Mouse (Mus musculus) limb, embryonic 11.5 days (tissue): ENCODE results near the gene Rpl6. TPM values are rescaled to one million over a fixed set of nuclear protein-coding genes. Genes with fewer than 3 reads are reported as not detected.
A peak's percentile ranks its signal among the peaks of the same experiment; 100 is the strongest.
"Not testable (repeated sequence)": the region's sequence is repeated elsewhere in the genome, so short reads cannot be mapped to it uniquely, and the experiment has no call there.

ENCODE experiments used
- ATAC-seq: fragments of 200-750 bp; cut with Nextera tagmentation; 2 replicates; pipeline ENCODE4 v1.8.0; 2017; ENCODE audit warnings: low read depth; ENCODE audit not compliant: insufficient number of reproducible peaks, low FRiP score, low TSS enrichment
- DNase-seq: peaks from one replicate; pipeline ENCODE4 v3.0.0-alpha.2; 2015; ENCODE audit warnings: low spot score
- H3K27ac ChIP-seq: fragments of 300-500 bp; sonication (generic); replicated peaks from 2 replicates; pipeline ENCODE4 v1.5.1; 2014; ENCODE audit warnings: low read depth, mild to moderate bottlenecking, low read length
- H3K27me3 ChIP-seq: fragments of 300-500 bp; sonication (generic); 2 replicates; pipeline ENCODE4 v1.6.1; 2014; ENCODE audit warnings: mild to moderate bottlenecking, low read length, mixed read lengths; ENCODE audit not compliant: control insufficient read depth, insufficient read depth
- H3K36me3 ChIP-seq: fragments of 300-500 bp; sonication (generic); 2 replicates; pipeline ENCODE4 v1.6.1; 2014; ENCODE audit warnings: mild to moderate bottlenecking, low read length, moderate library complexity, mixed read lengths; ENCODE audit not compliant: control insufficient read depth, insufficient read depth
- H3K4me1 ChIP-seq: fragments of 300-500 bp; sonication (generic); 2 replicates; pipeline ENCODE4 v1.6.1; 2014; ENCODE audit warnings: low read length, mixed read lengths; ENCODE audit not compliant: control insufficient read depth, insufficient read depth
- H3K4me2 ChIP-seq: fragments of 300-500 bp; sonication (generic); 2 replicates; pipeline ENCODE4 v1.6.1; 2014; ENCODE audit warnings: low read depth, mild to moderate bottlenecking, moderate library complexity; ENCODE audit not compliant: severe bottlenecking
- H3K4me3 ChIP-seq: fragments of 300-500 bp; sonication (generic); 2 replicates; pipeline ENCODE4 v1.5.1; 2014; ENCODE audit warnings: low read depth, low read length
- H3K9ac ChIP-seq: fragments of 300-500 bp; sonication (generic); 2 replicates; pipeline ENCODE4 v1.6.1; 2014; ENCODE audit warnings: mild to moderate bottlenecking, low read length
- H3K9me3 ChIP-seq: fragments of 300-500 bp; sonication (generic); 2 replicates; pipeline ENCODE4 v1.6.1; 2016; ENCODE audit warnings: low read length; ENCODE audit not compliant: control insufficient read depth
- WGBS: fragments of 180-500 bp; shearing (Covaris S2); extraction: QIAGEN DNeasy Blood & Tissue Kit; methylation state at CpG from one replicate; pipeline ENCODE4 v1.1.7; 2014; 5-methylcytosine and 5-hydroxymethylcytosine counted together
- polyA plus RNA-seq: library from polyadenylated mRNA; unstranded; fragments of >200 nt; fragmentation: Nextera tagmentation; extraction: Ambion mirVana; gene quantifications from 2 replicates; pipeline ENCODE4 v1.2.1, GENCODE M21; 2014

Gene Rpl6
- polyA plus RNA-seq, 1 experiment from 2014 or later, result 821 TPM

DNA sequence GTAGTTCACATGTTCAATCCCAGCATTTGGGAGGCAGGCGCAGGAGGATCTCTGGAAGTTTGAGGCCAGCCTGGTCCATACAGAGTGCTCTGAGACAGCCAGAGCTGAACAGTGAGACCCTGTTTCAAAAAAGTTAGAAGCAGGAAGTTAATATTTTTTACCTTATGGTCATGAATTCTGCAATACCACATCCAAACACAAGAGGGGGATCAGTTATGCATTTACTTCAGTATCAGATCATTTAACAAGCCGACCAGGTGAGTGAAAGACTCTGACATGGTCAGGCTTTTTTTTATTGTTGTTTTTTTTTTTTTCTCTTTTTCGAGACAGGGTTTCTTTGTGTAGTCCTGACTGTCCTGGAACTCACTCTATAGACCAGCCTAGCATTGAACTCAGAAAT is 2.5 kb upstream of the Rpl6 start:
- Histone ChIP-seq H3K4me1 (peaks cover 5% of the 10 kb centered on the region; the same call in 1 of the 2 replicates), H3K4me2 (no peak overlapping the region), H3K36me3 (peaks cover 8% of the 10 kb centered on the region), H3K27ac (no peak overlapping the region), H3K9me3 (no peaks in the 10 kb centered on the region), H3K4me3 (no peak overlapping the region), H3K9ac (no peak overlapping the region), H3K27me3 (no peaks in the 10 kb centered on the region)
- DNase-seq (no peak), ATAC-seq (no peak)
- 53% methylated on average over 3 of the region's 3 CpGs for WGBS

DNA sequence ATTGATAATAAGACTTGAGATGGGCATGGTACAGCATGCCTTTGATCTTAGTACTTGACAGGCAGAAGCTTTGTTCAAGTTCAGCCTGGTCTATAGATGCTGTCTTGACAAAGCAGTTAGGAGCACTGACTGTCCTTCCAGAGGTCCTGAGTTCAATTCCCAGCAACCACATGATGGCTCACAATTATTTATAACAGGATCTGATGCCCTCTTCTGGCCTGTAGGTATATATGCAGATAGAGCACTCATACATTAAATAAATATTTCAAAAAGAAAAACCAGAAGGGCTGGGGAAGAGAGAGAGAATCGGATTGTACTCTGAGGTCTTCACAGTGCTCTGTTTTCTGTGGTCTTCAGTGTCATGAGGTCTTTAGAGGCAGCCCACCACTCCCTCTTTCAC is 1.8 kb upstream of the Rpl6 start:
- Histone ChIP-seq H3K4me3 (no peak overlapping the region), H3K4me1 (peaks cover 5% of the 10 kb centered on the region; the same call in 1 of the 2 replicates), H3K9me3 (no peaks in the 10 kb centered on the region), H3K4me2 (no peak overlapping the region), H3K36me3 (peaks cover 12% of the 10 kb centered on the region), H3K27me3 (no peaks in the 10 kb centered on the region), H3K27ac (no peak overlapping the region), H3K9ac (no peak overlapping the region)
- 88% methylated on average over 1 of the region's 1 CpGs for WGBS
- ATAC-seq (no peak), DNase-seq (no peak)

DNA sequence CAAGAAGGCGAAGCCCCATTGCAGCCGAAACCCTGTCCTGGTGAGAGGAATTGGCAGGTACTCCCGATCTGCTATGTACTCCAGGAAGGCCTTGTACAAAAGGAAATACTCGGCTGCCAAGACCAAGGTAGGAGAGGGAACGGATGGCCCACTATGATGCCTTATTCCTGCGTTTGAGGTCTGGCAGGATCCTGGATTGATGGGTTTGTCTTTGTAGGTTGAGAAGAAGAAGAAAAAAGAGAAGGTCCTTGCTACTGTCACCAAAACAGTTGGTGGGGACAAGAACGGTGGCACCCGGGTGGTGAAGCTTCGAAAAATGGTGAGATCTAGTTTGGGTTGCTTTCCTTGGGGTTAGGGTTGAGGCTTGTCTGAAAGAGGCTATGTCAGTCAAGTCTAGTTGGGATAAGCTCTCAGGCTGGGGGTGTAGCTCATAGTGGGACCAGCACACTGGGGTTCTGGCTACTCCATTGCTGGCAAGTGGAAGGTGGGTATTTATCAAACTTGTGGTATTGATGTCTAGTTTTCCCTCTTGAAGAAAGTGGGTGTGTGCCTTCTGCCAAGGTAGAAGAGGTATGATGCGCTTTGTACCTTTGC is 1.4 kb downstream of the Rpl6 start:
- Histone ChIP-seq H3K4me3 (peak overlapping the region; percentile 91), H3K4me2 (peak overlapping the region; percentile 50), H3K36me3 (peaks cover 31% of the 10 kb centered on the region), H3K9ac (peak overlapping the region; percentile 99)
- not testable (repeated sequence) for H3K27ac ChIP-seq, H3K9me3 ChIP-seq, ATAC-seq, H3K4me1 ChIP-seq, DNase-seq, H3K27me3 ChIP-seq
- 76% methylated on average over 8 of the region's 10 CpGs for WGBS

DNA sequence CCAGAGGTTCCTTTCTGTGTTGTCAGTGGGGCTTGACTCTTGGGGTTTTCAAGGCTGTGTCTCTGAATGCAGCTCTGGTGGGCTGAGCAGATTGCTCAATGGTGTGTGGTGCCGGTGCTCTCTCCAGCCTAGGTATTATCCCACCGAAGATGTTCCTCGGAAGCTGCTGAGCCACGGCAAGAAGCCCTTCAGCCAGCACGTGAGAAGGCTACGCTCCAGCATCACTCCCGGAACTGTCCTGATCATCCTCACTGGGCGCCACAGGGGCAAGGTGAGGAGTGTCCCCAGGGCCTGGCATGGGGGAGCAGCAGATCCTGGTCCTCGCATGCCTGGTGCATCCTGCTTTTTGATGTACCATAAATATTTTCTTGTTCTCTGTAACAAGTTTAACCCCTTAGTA is 2.3 kb downstream of the Rpl6 start:
- peaks cover 35% of the 10 kb centered on the region for H3K36me3 ChIP-seq
- H3K4me2 ChIP-seq, result no peak overlapping the region; the same call in 1 of the 2 replicates
- H3K4me3 ChIP-seq, result no peak overlapping the region
- H3K9me3 ChIP-seq, result no peaks in the 10 kb centered on the region
- no peaks in the 10 kb centered on the region for H3K27me3 ChIP-seq
- H3K4me1 ChIP-seq, result peaks cover 5% of the 10 kb centered on the region; the same call in 1 of the 2 replicates
- 85% methylated on average over 9 of the region's 9 CpGs for whole genome bisulfite sequencing
- no peak overlapping the region for H3K9ac ChIP-seq
- DNase-seq (no peak), ATAC-seq (no peak)
- H3K27ac ChIP-seq, result no peak overlapping the region

DNA sequence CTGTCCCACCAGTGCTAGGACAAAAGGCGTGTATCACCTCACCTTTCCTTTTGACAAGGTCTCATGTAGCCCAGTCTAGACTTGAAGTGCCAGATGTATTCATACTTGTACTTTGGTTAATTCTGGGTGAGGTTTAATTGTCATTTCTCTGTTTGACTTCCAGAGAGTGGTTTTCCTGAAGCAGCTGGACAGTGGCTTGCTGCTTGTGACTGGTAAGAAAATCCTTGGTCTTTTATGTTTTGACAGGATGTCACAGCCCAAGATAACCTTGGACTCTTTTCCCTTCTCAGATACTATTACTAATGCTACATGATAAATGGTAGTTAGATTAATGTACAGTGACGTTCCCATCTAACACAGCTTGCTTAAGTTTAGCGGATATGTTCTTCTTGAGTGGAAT is 2.7 kb downstream of the Rpl6 start:
- DNase-seq (no peak), ATAC-seq (no peak)
- Histone ChIP-seq H3K27ac (no peak overlapping the region), H3K9me3 (no peaks in the 10 kb centered on the region), H3K4me2 (no peak overlapping the region), H3K4me1 (peaks cover 5% of the 10 kb centered on the region; the same call in 1 of the 2 replicates), H3K4me3 (no peak overlapping the region), H3K27me3 (no peaks in the 10 kb centered on the region), H3K36me3 (peaks cover 38% of the 10 kb centered on the region), H3K9ac (no peak overlapping the region)
- 87% methylated on average over 3 of the region's 3 CpGs for WGBS

DNA sequence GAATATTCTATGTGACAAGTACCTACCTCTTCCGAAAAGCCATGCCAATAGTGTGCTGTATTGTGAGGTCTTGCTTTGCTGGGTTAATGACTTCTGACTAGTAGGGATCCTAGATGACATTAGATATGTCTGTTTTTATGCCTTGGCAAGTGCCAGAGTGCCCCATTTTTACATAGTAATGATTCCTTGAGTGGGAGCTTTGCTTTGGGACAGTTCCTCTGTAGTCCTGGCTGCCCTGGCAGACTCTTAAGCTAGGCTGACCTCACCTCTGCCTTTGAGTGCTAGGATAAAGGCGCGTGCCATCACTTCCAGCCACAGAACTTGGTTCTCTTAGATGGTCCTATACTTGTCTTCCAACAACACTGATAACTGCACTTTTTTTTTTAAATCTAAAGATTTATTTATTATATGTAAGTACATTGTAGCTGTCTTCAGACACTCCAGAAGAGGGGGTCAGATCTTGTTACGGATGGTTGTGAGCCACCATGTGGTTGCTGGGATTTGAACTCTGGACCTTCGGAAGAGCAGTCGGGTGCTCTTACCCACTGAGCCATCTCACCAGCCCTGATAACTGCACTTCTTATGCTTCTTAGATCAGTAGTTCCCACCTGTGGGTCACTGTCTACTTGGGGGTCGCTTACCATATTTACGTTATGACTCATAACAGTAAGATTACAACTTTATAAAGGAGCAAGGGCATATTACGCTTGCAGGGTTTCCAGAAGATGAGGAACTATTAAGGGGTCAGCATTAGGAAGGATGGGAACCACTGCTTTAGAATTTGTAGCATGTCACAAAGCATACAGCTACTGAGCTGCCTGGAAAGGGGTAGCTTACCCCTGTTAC is 5.7 kb downstream of the Rpl6 start:
- ATAC-seq (no peak), DNase-seq (no peak)
- 95% methylated on average over 9 of the region's 9 CpGs for WGBS
- Histone ChIP-seq H3K36me3 (peaks cover 39% of the 10 kb centered on the region), H3K4me2 (no peak overlapping the region), H3K27me3 (no peaks in the 10 kb centered on the region), H3K4me1 (peaks cover 5% of the 10 kb centered on the region; the same call in 1 of the 2 replicates), H3K9ac (no peak overlapping the region), H3K9me3 (no peaks in the 10 kb centered on the region), H3K27ac (no peak overlapping the region), H3K4me3 (no peak overlapping the region)

DNA sequence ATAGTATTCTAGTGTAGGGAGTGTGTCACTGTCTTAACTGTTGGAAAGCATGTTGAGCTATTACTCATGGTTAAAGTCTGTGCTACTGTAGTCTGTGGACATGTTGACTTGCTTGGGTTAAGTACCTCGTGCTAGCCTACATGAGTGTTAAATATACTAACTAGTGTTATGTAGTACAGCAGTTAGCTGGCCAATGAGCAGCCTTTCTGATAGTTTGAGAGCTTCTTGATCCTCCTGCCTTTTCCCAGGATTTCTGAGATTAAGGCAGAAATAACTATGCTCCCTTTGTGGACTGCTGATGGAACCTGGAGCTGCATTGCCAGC is 6.3 kb downstream of the Rpl6 start:
- Histone ChIP-seq H3K9ac (no peak overlapping the region), H3K4me2 (no peak overlapping the region), H3K9me3 (no peaks in the 10 kb centered on the region), H3K36me3 (peaks cover 39% of the 10 kb centered on the region), H3K27ac (no peak overlapping the region), H3K4me3 (no peak overlapping the region), H3K27me3 (no peaks in the 10 kb centered on the region), H3K4me1 (peaks cover 5% of the 10 kb centered on the region; the same call in 1 of the 2 replicates)
- ATAC-seq, result no peak
- 100% methylated on average over 1 of the region's 1 CpGs for WGBS
- DNase-seq, result no peak

DNA sequence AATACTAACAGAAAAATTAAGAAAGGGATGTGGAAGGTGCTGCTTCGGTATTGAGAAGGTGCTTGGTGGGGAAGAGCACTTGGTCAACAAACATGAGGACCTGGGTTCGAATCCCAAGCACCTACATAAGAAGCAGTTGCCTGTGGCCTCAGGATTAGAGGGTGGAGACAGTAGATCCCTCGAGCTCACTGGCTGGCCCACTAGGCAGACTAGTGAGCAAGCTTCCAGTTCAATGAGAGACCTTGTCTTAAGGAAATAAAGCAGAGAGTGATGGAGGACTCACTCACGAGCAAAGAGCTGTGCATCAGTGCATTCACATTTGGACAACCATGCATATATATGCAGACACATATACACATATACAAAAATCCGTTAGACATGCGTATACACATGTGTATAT is 7.8 kb downstream of the Rpl6 start:
- 92% methylated on average over 6 of the region's 6 CpGs for WGBS
- ATAC-seq, result no peak
- Histone ChIP-seq H3K27me3 (no peaks in the 10 kb centered on the region), H3K27ac (no peak overlapping the region), H3K36me3 (peaks cover 27% of the 10 kb centered on the region), H3K4me3 (no peak overlapping the region), H3K4me2 (no peak overlapping the region), H3K9me3 (no peaks in the 10 kb centered on the region), H3K9ac (no peak overlapping the region), H3K4me1 (no peaks in the 10 kb centered on the region)
- DNase-seq, result no peak
